Mouse (Mus musculus): Measurements from ENCODE around the gene Tm9sf4.

DNA sequence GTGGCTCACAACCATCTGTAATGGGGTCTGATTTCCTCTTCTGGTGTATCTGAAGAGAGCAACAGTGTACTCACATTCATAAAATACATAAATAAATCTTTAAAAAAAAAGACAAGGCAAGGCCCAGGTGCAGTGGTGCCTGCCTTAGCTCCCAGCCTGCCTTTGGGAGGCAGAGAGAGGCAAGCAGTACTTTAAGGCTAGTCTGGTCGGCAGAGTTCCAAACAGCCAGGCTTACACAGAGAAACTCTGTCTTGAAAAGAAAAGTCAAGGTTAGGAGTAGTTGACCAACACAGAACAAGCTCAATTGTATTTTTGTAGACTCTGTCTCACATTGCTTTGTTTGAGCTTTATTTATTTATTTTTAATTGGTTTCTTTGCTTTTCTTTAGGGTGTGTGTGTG is 41.7 kb downstream of the Tm9sf4 start:
- TF ChIP-seq CTCF (IDR thresholded peaks at IDR 0.05; ENCODE audit: low read depth, low read length) (no peak), POLR2AphosphoS5 (IDR thresholded peaks at IDR 0.05; ENCODE audit: insufficient replicate concordance, low read depth, low read length) (no peak)

All from G1E (cell line).